Mouse (Mus musculus): Measurements from ENCODE around the gene Trpm3.
A peak's percentile ranks its signal among the peaks of the same experiment; 100 is the strongest.
"Not testable (repeated sequence)": the region's sequence is repeated elsewhere in the genome, so short reads cannot be mapped to it uniquely, and the experiment has no call there.

The Trpm3 gene

GRCm38 (mm10) chr19:22775191-22775695, 636.4 kb downstream of the Trpm3 start:
- DNase-seq: no peak

DNA sequence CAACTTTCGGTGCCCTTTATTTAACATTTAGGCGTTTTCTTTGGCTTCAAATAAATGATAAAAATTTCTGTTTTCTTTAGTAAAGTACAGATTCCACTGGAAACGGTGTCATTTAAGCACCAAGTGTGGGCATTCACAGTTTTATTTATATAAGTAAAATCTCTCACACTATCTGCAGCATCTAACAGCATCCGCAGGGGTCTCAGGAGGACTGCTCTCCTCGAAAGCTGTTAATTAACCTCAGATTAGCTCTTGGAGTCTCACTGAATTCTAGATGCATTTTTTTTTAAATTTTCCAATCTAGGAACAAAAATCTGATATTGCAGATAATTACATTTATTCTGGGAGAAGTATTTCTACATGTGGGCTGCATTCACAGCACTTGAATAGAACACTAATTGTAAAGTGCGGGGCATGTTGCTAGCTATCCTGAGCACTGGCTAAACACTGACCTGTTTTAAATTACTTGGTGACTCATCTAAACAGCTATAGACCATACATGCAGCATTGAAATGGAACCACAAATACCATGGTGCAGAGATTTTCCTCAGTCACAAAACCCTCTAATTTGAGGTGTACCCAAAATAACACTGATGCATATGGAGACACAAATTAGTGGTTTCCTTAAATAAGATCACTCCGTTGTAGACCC, 641.5 kb downstream of the Trpm3 start:
- DNase-seq: no peak

- no peak for DNase-seq
These were observed 642.7 kb downstream of the Trpm3 start for GRCm38 (mm10) chr19:22781579-22781978.

- DNase-seq: peak; percentile 1
These were observed 644.9 kb downstream of the Trpm3 start for GRCm38 (mm10) chr19:22783745-22784144.

DNA sequence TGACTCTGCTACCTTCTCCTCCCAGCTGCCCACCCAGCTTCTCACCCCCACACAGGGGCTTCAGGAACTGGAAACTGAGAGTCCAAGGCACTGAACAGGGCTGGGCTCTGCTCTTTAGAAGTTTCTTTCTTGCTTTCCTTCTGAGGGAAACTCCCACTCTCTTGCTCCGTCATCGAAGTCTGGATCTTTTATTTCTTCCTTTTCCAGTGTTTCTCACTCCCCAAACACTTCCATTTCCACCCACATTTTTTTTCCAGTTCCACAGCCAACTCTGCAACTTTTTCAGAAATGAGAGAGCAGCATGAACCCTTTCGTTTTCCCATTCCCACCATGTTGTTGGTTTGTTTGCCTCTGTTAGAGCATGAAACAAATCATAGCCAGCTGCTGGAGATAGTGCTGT, 650.9 kb downstream of the Trpm3 start:
- DNase-seq: no peak

DNA sequence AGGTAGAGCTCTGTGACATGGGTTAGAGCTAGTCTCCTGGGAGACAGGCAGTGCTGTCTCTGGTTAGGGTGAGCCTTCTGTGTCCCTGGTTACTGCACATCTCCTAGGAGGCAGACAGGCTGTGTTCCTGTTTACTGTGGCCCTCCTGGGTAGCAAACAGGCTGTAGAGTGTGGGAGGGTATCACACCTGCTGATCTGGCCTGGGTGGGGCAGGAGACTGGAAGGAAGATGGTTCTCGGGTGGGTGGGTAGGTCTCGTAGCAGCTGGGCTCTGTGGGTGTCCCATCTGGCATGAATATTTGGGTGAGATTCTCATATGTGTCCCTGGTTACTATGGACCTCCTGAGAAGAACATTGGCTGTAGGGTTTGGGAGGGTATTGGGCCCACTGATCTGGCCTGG, 658.1 kb downstream of the Trpm3 start:
- DNase-seq: no peak

DNA sequence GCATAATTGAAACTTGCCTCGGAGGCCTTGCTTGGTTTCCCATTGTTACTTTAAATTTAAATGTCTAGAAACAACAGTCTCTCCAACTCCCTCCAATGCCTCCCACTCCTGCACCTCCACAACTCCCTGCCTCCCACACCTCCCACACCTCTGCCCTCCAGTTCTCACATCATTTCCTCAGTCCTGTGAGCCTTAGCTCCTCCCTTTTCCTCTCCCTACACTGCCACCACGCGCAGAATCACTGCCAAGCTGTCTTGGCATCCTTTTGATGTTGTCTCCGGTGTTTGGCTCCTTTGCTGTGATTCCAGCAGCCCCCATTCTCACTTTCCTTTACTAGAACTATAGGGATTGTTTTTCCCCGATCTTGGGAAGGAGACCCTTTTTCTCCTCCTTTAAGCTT, 661.6 kb downstream of the Trpm3 start:
- DNase-seq: no peak

GRCm38 (mm10) chr19:22803396-22803795, 664.5 kb downstream of the Trpm3 start:
- no peak for DNase-seq

- DNase-seq: no peak
These were observed 665.5 kb downstream of the Trpm3 start for GRCm38 (mm10) chr19:22804311-22804710.

DNA sequence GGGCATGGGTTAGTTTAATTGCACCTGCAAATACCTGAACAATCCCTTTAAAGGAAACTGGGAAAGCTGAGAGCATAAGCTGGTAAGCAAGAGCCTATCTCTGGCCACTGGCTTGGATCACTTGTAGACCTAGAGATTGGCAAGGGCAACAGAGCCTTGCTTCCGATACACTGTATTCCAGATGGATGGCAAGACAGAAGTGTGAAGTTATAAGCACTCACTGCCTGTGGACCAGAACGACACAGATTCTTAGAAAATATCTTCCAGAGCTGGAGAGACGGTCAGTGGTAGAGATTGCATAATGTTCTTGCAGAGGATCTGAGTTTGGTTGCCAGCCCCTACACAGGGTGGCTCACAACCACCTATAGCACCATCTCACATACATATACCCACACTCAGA, 671.4 kb downstream of the Trpm3 start:
- DNase-seq: no peak

GRCm38 (mm10) chr19:22821741-22822140, 682.9 kb downstream of the Trpm3 start:
- DNase-seq: no peak

GRCm38 (mm10) chr19:22823491-22823981, 684.7 kb downstream of the Trpm3 start:
- no peak for DNase-seq

DNA sequence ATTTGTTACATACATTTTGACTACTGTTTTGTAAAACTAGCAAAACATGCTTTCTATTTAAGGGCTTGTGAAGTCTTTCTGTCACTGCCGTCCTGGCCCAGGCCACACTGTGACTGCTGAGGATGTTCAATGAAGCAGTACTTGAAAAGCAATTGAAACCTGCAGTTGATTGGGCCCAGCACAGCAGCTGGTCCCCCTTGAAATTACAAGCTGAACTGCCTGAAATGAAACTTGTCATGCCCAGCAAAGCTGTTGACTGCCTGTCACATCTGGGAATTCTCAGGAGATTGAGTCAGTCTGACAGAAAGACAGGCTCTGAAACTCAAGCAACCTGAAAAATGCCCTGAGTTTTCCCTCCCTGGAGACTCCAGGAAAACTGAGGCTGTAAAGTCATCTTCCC, 687.0 kb downstream of the Trpm3 start:
- no peak for DNase-seq

DNA sequence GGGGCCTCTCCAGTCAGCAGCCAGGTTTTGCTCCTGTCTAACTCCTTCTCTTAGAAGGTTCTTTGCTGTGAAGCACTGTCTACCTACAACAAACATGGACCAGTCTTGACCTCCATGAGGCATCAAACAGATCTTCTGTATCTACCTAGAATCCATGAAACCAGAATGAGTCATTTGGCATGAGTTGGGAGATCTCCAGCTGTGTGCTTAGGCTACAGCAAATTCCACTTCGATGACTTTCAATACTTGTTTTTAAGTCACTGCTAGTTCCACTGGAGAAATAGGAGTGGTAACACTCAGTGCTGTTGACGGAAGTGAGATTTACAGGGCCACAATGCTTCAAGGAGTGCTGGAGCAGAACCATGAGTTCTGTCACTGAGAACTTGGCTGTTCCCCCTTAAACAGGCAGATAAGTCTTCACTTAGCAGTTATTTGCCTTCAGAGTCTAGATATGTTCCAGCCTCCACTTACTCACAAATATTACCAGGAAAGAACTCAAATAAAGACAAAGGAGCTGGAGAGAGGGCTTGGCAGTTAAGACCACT, 689.4 kb downstream of the Trpm3 start:
- no peak for DNase-seq

DNA sequence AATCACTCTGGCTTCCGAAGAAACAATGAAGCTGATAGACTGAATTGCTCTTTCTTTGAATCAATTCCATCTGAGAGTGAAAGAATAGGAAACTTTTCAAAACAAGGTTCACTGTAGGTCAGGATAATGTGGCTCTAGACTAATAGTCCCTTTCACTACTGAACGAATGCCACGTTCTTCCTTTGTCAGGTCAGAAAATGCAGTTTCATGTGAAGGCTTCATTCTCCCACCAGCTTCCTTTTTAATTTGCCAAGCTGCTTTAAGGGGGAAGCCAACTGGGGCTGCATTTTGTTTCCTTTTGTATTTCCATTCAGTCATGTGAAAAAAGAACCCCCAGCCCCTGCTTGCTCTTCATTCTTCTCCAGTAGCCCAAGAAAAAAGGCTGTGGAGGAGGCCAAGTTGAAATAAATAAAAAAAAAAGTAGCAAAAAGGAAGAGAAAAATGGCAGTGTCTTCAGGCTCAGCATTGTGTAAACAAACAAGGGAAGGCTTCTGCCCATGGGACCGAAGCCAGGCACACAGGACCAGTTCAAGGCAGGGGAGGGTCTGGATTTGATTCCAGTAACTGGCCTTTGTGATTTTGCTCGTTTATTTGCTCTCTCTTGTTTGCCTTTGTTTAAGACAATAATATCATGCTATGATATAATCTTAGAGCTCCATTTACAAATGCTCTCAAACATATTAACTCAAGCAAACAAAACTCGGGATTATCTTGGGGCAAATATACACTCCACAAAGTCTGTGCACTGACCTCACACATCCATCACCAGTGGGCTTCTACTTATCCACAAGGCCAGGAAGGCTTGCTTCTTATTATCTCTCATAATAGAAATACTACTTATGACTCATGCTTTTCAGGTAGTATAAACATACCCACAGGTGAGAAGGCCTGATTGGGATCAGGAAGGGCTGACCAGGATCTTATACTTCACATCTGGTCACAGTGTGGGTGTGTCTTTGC, 702.5 kb downstream of the Trpm3 start:
- DNase-seq: no peak

- DNase-seq: no peak
These were observed 703.9 kb downstream of the Trpm3 start for GRCm38 (mm10) chr19:22842697-22843096.

DNA sequence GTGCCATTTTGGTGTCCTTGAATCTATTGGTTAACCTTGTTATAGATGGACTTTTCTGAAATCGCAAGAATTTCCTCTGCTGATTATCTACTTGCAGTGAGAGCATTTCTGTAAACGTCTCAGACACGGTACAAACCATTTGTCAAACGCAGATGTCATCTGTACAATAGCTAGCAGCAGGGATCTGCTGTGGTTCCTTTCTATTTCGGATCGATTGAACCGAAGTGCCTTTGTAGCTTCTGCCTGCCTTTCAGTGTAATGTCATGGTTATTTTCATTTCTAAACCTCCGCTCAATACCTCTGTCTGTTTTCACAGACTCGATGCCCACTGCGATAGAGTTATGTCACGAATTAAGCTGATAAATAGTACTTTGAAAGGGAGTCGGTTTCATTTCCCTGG, 708.9 kb downstream of the Trpm3 start:
- no peak for DNase-seq

GRCm38 (mm10) chr19:22848251-22848650, 709.4 kb downstream of the Trpm3 start:
- DNase-seq: no peak

DNA sequence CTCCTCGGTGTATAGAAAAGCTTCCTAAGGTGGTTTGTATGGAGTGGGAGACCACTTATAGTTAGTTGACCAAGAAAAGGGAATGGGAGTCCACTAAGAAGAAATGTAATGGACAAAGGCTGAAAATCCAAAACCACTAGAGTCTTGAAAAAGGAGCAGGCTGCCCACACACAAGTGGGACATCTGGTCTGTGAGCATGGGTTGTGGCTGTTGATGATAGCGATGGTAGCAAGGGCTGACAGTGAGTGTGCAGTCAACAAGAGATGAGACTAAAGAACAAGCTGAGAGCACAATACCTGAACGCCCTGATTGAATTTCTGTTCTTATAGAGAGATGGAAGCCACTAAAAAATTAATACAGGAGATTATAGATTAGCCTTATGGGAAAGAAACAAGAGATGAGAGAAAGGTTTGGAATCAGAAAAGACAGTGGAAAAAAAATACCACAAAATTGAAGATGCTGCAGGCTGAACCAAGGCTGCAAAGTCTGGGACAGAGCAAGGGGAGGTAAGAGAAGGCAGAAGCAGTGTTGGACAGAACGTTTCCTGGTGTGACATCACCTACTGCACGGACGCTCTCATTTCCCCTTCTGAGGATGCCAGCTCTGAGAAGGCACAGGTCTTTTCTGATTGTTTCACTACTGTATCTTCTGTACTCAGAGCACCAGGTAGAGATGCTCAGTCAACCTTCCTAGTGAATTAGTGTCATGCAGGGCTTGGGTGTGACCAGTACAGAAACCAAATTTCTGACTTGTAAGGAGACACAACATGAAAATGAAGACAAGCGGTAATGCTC, 710.1 kb downstream of the Trpm3 start:
- DNase-seq: no peak

- not testable (repeated sequence) for DNase-seq
These were observed 712.6 kb downstream of the Trpm3 start for GRCm38 (mm10) chr19:22851423-22851822.

GRCm38 (mm10) chr19:22859644-22860043, 720.8 kb downstream of the Trpm3 start:
- no peak for DNase-seq

DNA sequence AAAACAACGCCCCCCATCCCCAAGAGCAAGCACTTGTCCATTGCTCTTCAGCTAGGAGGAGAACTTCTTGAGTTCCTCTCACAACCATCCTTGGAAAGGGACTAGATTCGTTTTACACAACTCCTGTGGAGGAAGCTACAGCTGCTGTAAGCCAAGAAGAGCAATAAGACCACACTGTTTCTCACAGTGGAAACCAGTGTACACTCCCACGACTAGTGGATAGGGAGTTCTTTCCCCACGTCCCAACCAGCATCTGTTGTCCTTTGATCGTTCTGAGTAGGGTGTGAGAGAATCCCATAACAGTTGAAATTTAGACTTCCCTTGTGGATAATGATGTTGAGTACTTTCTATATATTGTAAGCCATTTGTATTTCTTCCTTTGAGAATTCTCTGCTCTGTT, 728.6 kb downstream of the Trpm3 start:
- DNase-seq: no peak

GRCm38 (mm10) chr19:22869853-22870252, 731.0 kb downstream of the Trpm3 start:
- no peak for DNase-seq

All from kidney, adult 11 months (tissue).